ENCODE assay signal across 8 mouse cellular contexts in genomic region chr5:110543951-110544690, GRCm38 (mm10). TPM values are rescaled to one million over a fixed set of nuclear protein-coding genes. Genes with fewer than 3 reads are reported as not detected.
A peak's percentile ranks its signal among the peaks of the same experiment; 100 is the strongest.
DNase-seq lines count a peak whose midpoint lies in the region; ATAC-seq and TF ChIP-seq lines count a peak whose summit lies in the region.

Galnt9 (plus strand) TSS chr5:110544355.

- peak within 1 kb of the TSS; percentile 64 for H3K27ac ChIP-seq in hindbrain, postnatal 0 days

- H3K4me3 ChIP-seq in hindbrain, postnatal 0 days (ENCODE audit: low read length), result peak within 1 kb of the TSS; percentile 57

- H3K4me1 ChIP-seq in hindbrain, postnatal 0 days (ENCODE audit: insufficient read depth, low read length), result no peaks in the 10 kb centered on the region

- peak; percentile 64 to 88 for DNase-seq in adrenal gland, adult (ENCODE audit: inconsistent age in 2 of 2, low spot score in 1 of 2)
- DNase-seq in cerebellum, adult 9-11 months, result peak; percentile 84
- DNase-seq in frontal cortex, postnatal 25 days (ENCODE audit: low spot score in 2 of 2), result peak; percentile 41 to 53
- peak; percentile 79 for DNase-seq in hindbrain, postnatal 0 days (ENCODE audit: low spot score)
- peak; percentile 72 to 83 for DNase-seq in left cerebral cortex, adult 18-20 months (ENCODE audit: low spot score in 2 of 2)
- peak; percentile 71 to 72 for DNase-seq in lung, postnatal 4 days
- DNase-seq in right cerebral cortex, adult 2 months (ENCODE audit: low spot score in 2 of 2), result peak; percentile 63 to 64

- H3K9ac ChIP-seq in hindbrain, postnatal 0 days (replicated peaks; ENCODE audit: low read length), result peak within 1 kb of the TSS; percentile 60

- H3K36me3 ChIP-seq in hindbrain, postnatal 0 days (ENCODE audit: insufficient read depth, low read length), result no peaks in the 10 kb centered on the region

- no peaks in the 10 kb centered on the region for H3K9me3 ChIP-seq in hindbrain, postnatal 0 days (ENCODE audit: low read length)

- H3K4me2 ChIP-seq in hindbrain, postnatal 0 days (ENCODE audit: low read depth, low read length), result peak within 1 kb of the TSS; percentile 56

- peak; percentile 87 for ATAC-seq in hindbrain, postnatal 0 days
- ATAC-seq in erythroid progenitor cell, adult 5-6 weeks (replicated peaks; ENCODE audit: low FRiP score, poor library complexity, severe bottlenecking), result no peak

- H3K27me3 ChIP-seq in hindbrain, postnatal 0 days (ENCODE audit: insufficient read depth, low read length), result no peaks in the 10 kb centered on the region; the same call in 1 of the 2 replicates

- TF ChIP-seq CTCF in hindbrain, postnatal 0 days (IDR thresholded peaks at IDR 0.05; ENCODE audit: low read depth), result no peak

- 2% methylated on average over 80 of the region's 82 CpGs for WGBS in hindbrain, postnatal 0 days

RNA-seq across cellular contexts. Expression of gene Galnt9, which starts in this region (rescaled TPM):
- total RNA-seq in hindbrain, postnatal 0 days (2014; rRNA removed), result 26.7 and 27.8 TPM in 2 replicates
- 16.4 and 19.8 TPM in 2 replicates for polyA plus RNA-seq in hindbrain, postnatal 0 days (2015; fragmentation: Nextera tagmentation; extraction: Ambion mirVana)
- total RNA-seq in left cerebral cortex, adult 18-20 months (2021), result 100 to 1,000 TPM in 1 of 2 experiments, 10 to 100 TPM in 1; 87.0 to 117 TPM
- 1.7 and 3.2 TPM in 2 replicates for total RNA-seq in erythroid progenitor cell, adult 5-6 weeks (2015; ENCODE audit: low replicate concordance)
- total RNA-seq in erythroid progenitor cell, adult 5-6 weeks (2017; ENCODE audit: low replicate concordance), result 0.26 TPM in 1 of 2 replicates, not detected in the other
